27 mouse cellular contexts compared by ENCODE assay signal in the genomic region with DNA sequence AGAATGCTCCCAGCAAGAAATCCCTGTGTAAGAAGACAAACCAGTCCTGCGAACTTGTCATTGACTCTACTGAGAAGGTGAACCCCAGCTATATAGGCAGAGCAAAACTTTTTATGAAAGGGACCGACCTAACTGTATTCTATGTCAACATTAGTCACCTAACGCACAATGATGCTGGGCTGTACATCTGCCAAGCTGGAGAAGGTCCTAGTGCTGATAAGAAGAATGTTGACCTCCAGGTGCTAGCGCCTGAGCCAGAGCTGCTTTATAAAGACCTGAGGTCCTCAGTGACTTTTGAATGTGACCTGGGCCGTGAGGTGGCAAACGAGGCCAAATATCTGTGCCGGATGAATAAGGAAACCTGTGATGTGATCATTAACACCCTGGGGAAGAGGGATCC. TPM values are rescaled to one million over a fixed set of nuclear protein-coding genes. Genes with fewer than 3 reads are reported as not detected.
A peak's percentile ranks its signal among the peaks of the same experiment; 100 is the strongest.
DNase-seq lines count a peak whose midpoint lies in the region; ATAC-seq and TF ChIP-seq lines count a peak whose summit lies in the region.
"Had no signal": no experiment of that assay in that cellular context is flagged by ENCODE, and none has a peak within 500 bp of the region (broad histone marks: within the 10 kb centered on the region; RNA-seq: fewer than 3 reads in every experiment).

No protein-coding gene starts in this region.

- WGBS in heart, embryonic 10.5 days: 84% methylated on average over 7 of the region's 7 CpGs
- WGBS in liver, adult 2 months: 26% methylated on average over 7 of the region's 7 CpGs
- 73% methylated on average over 7 of the region's 7 CpGs for WGBS in liver, embryonic 12.5 days (ENCODE audit: insufficient replicate concordance)
- 75% methylated on average over 7 of the region's 7 CpGs for WGBS in stomach, embryonic 16.5 days
- WGBS in stomach, postnatal 0 days: 63% methylated on average over 7 of the region's 7 CpGs

- no peak for TF ChIP-seq EP300 in stomach, postnatal 0 days (optimal IDR thresholded peaks at IDR 0.05)

- H3K4me3 ChIP-seq in heart, embryonic 10.5 days: no peak overlapping the region
- H3K4me3 ChIP-seq in liver, adult 2 months (ENCODE audit: insufficient read depth, low read depth, low read length): no peak overlapping the region
- H3K4me3 ChIP-seq in liver, embryonic 12.5 days: no peak overlapping the region
- H3K4me3 ChIP-seq in stomach, embryonic 16.5 days (replicated peaks; ENCODE audit: low read length): no peak overlapping the region
- H3K4me3 ChIP-seq in stomach, postnatal 0 days (ENCODE audit: low read depth, low read length): no peak overlapping the region

- DNase-seq in heart, adult 11 months: peak; percentile 68
- no peak for DNase-seq in heart, embryonic 10.5 days (ENCODE audit: low spot score)
- DNase-seq in liver, adult 2 months (ENCODE audit: extremely low read depth, low read depth, low spot score): peak; percentile 68
- DNase-seq in stomach, postnatal 0 days (ENCODE audit: low spot score): no peak
- DNase-seq: adrenal gland, adult 2 months; adrenal gland, adult 8-10 months; adrenal gland, postnatal 10 days; adrenal gland, postnatal 14 days; adrenal gland, postnatal 25 days; adrenal gland, postnatal 36 days; B cell, adult 2 months; cerebellum, adult 11 months; cerebellum, adult 11-12 months; cerebellum, adult 18-20 months had no signal

- no peak overlapping the region for H3K27ac ChIP-seq in heart, embryonic 10.5 days
- no peak overlapping the region for H3K27ac ChIP-seq in liver, adult 2 months (replicated peaks; ENCODE audit: insufficient read depth, low read depth, low read length)
- no peak overlapping the region for H3K27ac ChIP-seq in liver, embryonic 12.5 days
- H3K27ac ChIP-seq in stomach, embryonic 16.5 days (ENCODE audit: low read length): peak overlapping the region; percentile 7; the same call in 1 of the 2 replicates
- no peak overlapping the region for H3K27ac ChIP-seq in stomach, postnatal 0 days (replicated peaks)

- H3K36me3 ChIP-seq in heart, embryonic 10.5 days: no peaks in the 10 kb centered on the region
- peaks cover 36% of the 10 kb centered on the region for H3K36me3 ChIP-seq in liver, adult 2 months (ENCODE audit: control insufficient read depth, insufficient read depth, low read length)
- H3K36me3 ChIP-seq in liver, embryonic 12.5 days: no peaks in the 10 kb centered on the region
- H3K36me3 ChIP-seq in stomach, embryonic 16.5 days (ENCODE audit: control insufficient read depth, insufficient read depth, low read length): no peaks in the 10 kb centered on the region
- no peaks in the 10 kb centered on the region for H3K36me3 ChIP-seq in stomach, postnatal 0 days (ENCODE audit: control insufficient read depth, insufficient read depth, low read length)
- H3K36me3 ChIP-seq: G1E had no signal

- no peaks in the 10 kb centered on the region for H3K9me3 ChIP-seq in heart, embryonic 10.5 days
- H3K9me3 ChIP-seq in liver, embryonic 12.5 days (replicated peaks): no peaks in the 10 kb centered on the region
- H3K9me3 ChIP-seq in stomach, embryonic 16.5 days (replicated peaks; ENCODE audit: control insufficient read depth, low read length): no peaks in the 10 kb centered on the region
- H3K9me3 ChIP-seq in stomach, postnatal 0 days (ENCODE audit: control insufficient read depth, low read length): no peaks in the 10 kb centered on the region
- H3K9me3 ChIP-seq: G1E had no signal

- TF ChIP-seq POLR2A in liver, adult 2 months (IDR thresholded peaks at IDR 0.05; ENCODE audit: extremely low read depth, insufficient read depth, low read length): no peak

- no peak for TF ChIP-seq CTCF in liver, adult 2 months (IDR thresholded peaks at IDR 0.05; ENCODE audit: low read depth, low read length)
- TF ChIP-seq CTCF in stomach, postnatal 0 days (IDR thresholded peaks at IDR 0.05; ENCODE audit: low read depth): no peak

- no peak for ATAC-seq in liver, embryonic 12.5 days
- ATAC-seq in stomach, embryonic 16.5 days (ENCODE audit: insufficient read depth, low FRiP score): no peak
- no peak for ATAC-seq in stomach, postnatal 0 days (ENCODE audit: low FRiP score, low TSS enrichment)
- ATAC-seq: activated CD4-positive, CD25-positive, alpha-beta regulatory T cell, adult 4 months; CD4-positive, CD25-positive, alpha-beta regulatory T cell, adult 4 months; Patski had no signal

- H3K79me2 ChIP-seq in liver, adult 2 months (ENCODE audit: control insufficient read depth, insufficient read depth, low read length): no peaks in the 10 kb centered on the region

- H3K9ac ChIP-seq in liver, adult 2 months (ENCODE audit: low read depth, low read length): no peak overlapping the region
- H3K9ac ChIP-seq in liver, embryonic 12.5 days: no peak overlapping the region
- no peak overlapping the region for H3K9ac ChIP-seq in stomach, embryonic 16.5 days (ENCODE audit: low read length)
- no peak overlapping the region for H3K9ac ChIP-seq in stomach, postnatal 0 days (ENCODE audit: low read length)

- no peaks in the 10 kb centered on the region for H3K4me1 ChIP-seq in heart, embryonic 10.5 days
- peaks cover 14% of the 10 kb centered on the region for H3K4me1 ChIP-seq in liver, adult 2 months (ENCODE audit: control insufficient read depth, insufficient read depth, low read length)
- H3K4me1 ChIP-seq in liver, embryonic 12.5 days: 0 out of 2 replicates have a peak, but pooled peaks cover 3% of the 10 kb centered on the region
- H3K4me1 ChIP-seq in stomach, embryonic 16.5 days (ENCODE audit: control insufficient read depth, insufficient read depth, low read length): no peaks in the 10 kb centered on the region
- H3K4me1 ChIP-seq in stomach, postnatal 0 days (replicated peaks; ENCODE audit: control insufficient read depth, insufficient read depth): no peaks in the 10 kb centered on the region

- 0 out of 2 replicates have a peak, but pooled peaks cover 3% of the 10 kb centered on the region for H3K27me3 ChIP-seq in heart, embryonic 10.5 days (ENCODE audit: insufficient read depth, poor library complexity, severe bottlenecking)
- no peaks in the 10 kb centered on the region for H3K27me3 ChIP-seq in liver, adult 2 months (ENCODE audit: control insufficient read depth, insufficient read depth, low read length)
- H3K27me3 ChIP-seq in liver, embryonic 12.5 days (replicated peaks): peaks cover 4% of the 10 kb centered on the region; the same call in 1 of the 2 replicates
- no peaks in the 10 kb centered on the region for H3K27me3 ChIP-seq in stomach, embryonic 16.5 days (ENCODE audit: control insufficient read depth, insufficient read depth, low read length)
- H3K27me3 ChIP-seq in stomach, postnatal 0 days (ENCODE audit: control insufficient read depth, insufficient read depth, low read length): no peaks in the 10 kb centered on the region
- H3K27me3 ChIP-seq: CH12.LX had no signal

- no peak overlapping the region for H3K4me2 ChIP-seq in liver, embryonic 12.5 days
- H3K4me2 ChIP-seq in stomach, embryonic 16.5 days (ENCODE audit: low read depth, low read length): no peak overlapping the region
- H3K4me2 ChIP-seq in stomach, postnatal 0 days (replicated peaks; ENCODE audit: low read depth): no peak overlapping the region

RNA-seq across cellular contexts. Expression of a gene that starts 18.0 kb away (rescaled TPM):
- polyA plus RNA-seq in heart, embryonic 10.5 days (2016; fragmentation: Nextera tagmentation; extraction: Ambion mirVana): not detected in 2 replicates
- 482 and 517 TPM in 2 replicates for total RNA-seq in liver, adult 2 months (2014; rRNA removed)
- 579 and 633 TPM in 2 replicates for polyA plus RNA-seq in liver, adult 2 months (2012; rRNA removed)
- 0.11 and 0.13 TPM in 2 replicates for polyA plus RNA-seq in liver, embryonic 12.5 days (2016; fragmentation: Nextera tagmentation; extraction: Ambion mirVana)
- polyA plus RNA-seq in stomach, embryonic 16.5 days (2015; fragmentation: Nextera tagmentation; extraction: Ambion mirVana): 0.34 and 0.70 TPM in 2 replicates
- 0.22 and 0.46 TPM in 2 replicates for polyA plus RNA-seq in stomach, postnatal 0 days (2015; fragmentation: Nextera tagmentation; extraction: Ambion mirVana)
- total RNA-seq: adrenal gland, postnatal 25 days; MEL had no signal
- polyA plus RNA-seq: C2C12, G1E, Patski had no signal

RNA-seq across cellular contexts. Expression of a gene that starts 21.0 kb away (rescaled TPM):
- 2.7 and 2.8 TPM in 2 replicates for polyA plus RNA-seq in heart, embryonic 10.5 days (2016; fragmentation: Nextera tagmentation; extraction: Ambion mirVana)
- total RNA-seq in liver, adult 2 months (2014; rRNA removed): 0.09 and 0.54 TPM in 2 replicates
- 0.81 and 2.6 TPM in 2 replicates for polyA plus RNA-seq in liver, adult 2 months (2012; rRNA removed)
- polyA plus RNA-seq in liver, embryonic 12.5 days (2016; fragmentation: Nextera tagmentation; extraction: Ambion mirVana): not detected in 2 replicates
- 0.40 TPM in 1 of 2 replicates, not detected in the other for polyA plus RNA-seq in stomach, embryonic 16.5 days (2015; fragmentation: Nextera tagmentation; extraction: Ambion mirVana)
- 0.08 TPM in 1 of 2 replicates, not detected in the other for polyA plus RNA-seq in stomach, postnatal 0 days (2015; fragmentation: Nextera tagmentation; extraction: Ambion mirVana)
- total RNA-seq: adrenal gland, postnatal 36 days; ES-E14; G1E; MEL had no signal
- polyA plus RNA-seq: C2C12, G1E, Patski had no signal

RNA-seq across cellular contexts. Expression of a gene that starts 42.7 kb away (rescaled TPM):
- not detected in 2 replicates for polyA plus RNA-seq in heart, embryonic 10.5 days (2016; fragmentation: Nextera tagmentation; extraction: Ambion mirVana)
- not detected in 2 replicates for total RNA-seq in liver, adult 2 months (2014; rRNA removed)
- not detected in 2 replicates for polyA plus RNA-seq in liver, adult 2 months (2012; rRNA removed)
- not detected in 2 replicates for polyA plus RNA-seq in liver, embryonic 12.5 days (2016; fragmentation: Nextera tagmentation; extraction: Ambion mirVana)
- polyA plus RNA-seq in stomach, embryonic 16.5 days (2015; fragmentation: Nextera tagmentation; extraction: Ambion mirVana): not detected in 2 replicates
- polyA plus RNA-seq in stomach, postnatal 0 days (2015; fragmentation: Nextera tagmentation; extraction: Ambion mirVana): not detected in 2 replicates
- total RNA-seq: adrenal gland, adult 18-20 months; adrenal gland, adult 2 months; adrenal gland, adult 8-10 months; adrenal gland, postnatal 10 days; adrenal gland, postnatal 14 days; adrenal gland, postnatal 25 days; adrenal gland, postnatal 36 days; adrenal gland, postnatal 4 days; CH12.LX; G1E; MEL had no signal
- polyA plus RNA-seq: activated CD4-positive, CD25-positive, alpha-beta regulatory T cell, adult 4 months; adrenal gland, adult 2 months; brain, embryonic 14.5 days; C2C12; CD4-positive, CD25-positive, alpha-beta regulatory T cell, adult 4 months; G1E had no signal

RNA-seq across cellular contexts. Expression of a gene that starts 43.8 kb away (rescaled TPM):
- 0.18 TPM in 1 of 2 replicates, not detected in the other for polyA plus RNA-seq in heart, embryonic 10.5 days (2016; fragmentation: Nextera tagmentation; extraction: Ambion mirVana)
- total RNA-seq in liver, adult 2 months (2014; rRNA removed): 0.13 and 0.55 TPM in 2 replicates
- polyA plus RNA-seq in liver, adult 2 months (2012; rRNA removed): 0.09 TPM in 1 of 2 replicates, not detected in the other
- not detected in 2 replicates for polyA plus RNA-seq in liver, embryonic 12.5 days (2016; fragmentation: Nextera tagmentation; extraction: Ambion mirVana)
- polyA plus RNA-seq in stomach, embryonic 16.5 days (2015; fragmentation: Nextera tagmentation; extraction: Ambion mirVana): 0.42 and 0.56 TPM in 2 replicates
- 0.16 and 0.24 TPM in 2 replicates for polyA plus RNA-seq in stomach, postnatal 0 days (2015; fragmentation: Nextera tagmentation; extraction: Ambion mirVana)
- total RNA-seq: adrenal gland, postnatal 14 days; adrenal gland, postnatal 25 days; adrenal gland, postnatal 36 days; adrenal gland, postnatal 4 days; G1E; MEL had no signal
- polyA plus RNA-seq: activated CD4-positive, CD25-positive, alpha-beta regulatory T cell, adult 4 months; adrenal gland, adult 2 months; C2C12; G1E had no signal

Comparison
In these comparisons a context has a peak if more than half of its experiments do, and no peak if none do; other contexts are left out.
1. DNase-seq: peak in heart, adult 11 months (single experiment) and liver, adult 2 months (single experiment); none in heart, embryonic 10.5 days (single experiment) and stomach, postnatal 0 days (single experiment).
2. RNA of a gene that starts 18.0 kb away (polyA plus RNA-seq): 579 to 633 TPM in liver, adult 2 months; 0.34 to 0.70 TPM in stomach, embryonic 16.5 days, 0.22 to 0.46 TPM in stomach, postnatal 0 days, 0.11 to 0.13 TPM in liver, embryonic 12.5 days and not detected in heart, embryonic 10.5 days; every median in the first group is over 100 times any median in the second.